Mouse (Mus musculus) hindbrain, embryonic 10.5 days (tissue): ENCODE data around the gene Arrdc2. TPM values are rescaled to one million over a fixed set of nuclear protein-coding genes. Genes with fewer than 3 reads are reported as not detected.

Source experiments
- DNase-seq: peaks from one replicate; pipeline ENCODE4 v3.0.0-alpha.2; 2017; ENCODE audit warnings: low spot score
- H3K27ac ChIP-seq: fragments of 300-500 bp; sonication (generic); 2 replicates; pipeline ENCODE4 v1.5.1; 2016; ENCODE audit warnings: mild to moderate bottlenecking, moderate library complexity
- H3K27me3 ChIP-seq: fragments of 300-500 bp; sonication (generic); 2 replicates; pipeline ENCODE4 v1.6.1; 2016; ENCODE audit warnings: mild to moderate bottlenecking; ENCODE audit not compliant: poor library complexity, insufficient read depth, severe bottlenecking
- H3K36me3 ChIP-seq: fragments of 300-500 bp; sonication (generic); 2 replicates; pipeline ENCODE4 v1.6.1; 2016; ENCODE audit warnings: mild to moderate bottlenecking, moderate library complexity
- H3K4me1 ChIP-seq: fragments of 300-500 bp; sonication (generic); replicated peaks from 2 replicates; pipeline ENCODE4 v1.6.1; 2016; ENCODE audit warnings: mild to moderate bottlenecking
- H3K4me3 ChIP-seq: fragments of 300-500 bp; sonication (generic); 2 replicates; pipeline ENCODE4 v1.5.1; 2016; ENCODE audit warnings: mild to moderate bottlenecking, moderate library complexity
- H3K9me3 ChIP-seq: fragments of 300-500 bp; sonication (generic); 2 replicates; pipeline ENCODE4 v1.6.1; 2016; ENCODE audit warnings: mild to moderate bottlenecking, moderate library complexity
- WGBS: fragments of 180-500 bp; shearing (Covaris S2); methylation state at CpG from one replicate; pipeline ENCODE4 v1.1.7; 2016; 5-methylcytosine and 5-hydroxymethylcytosine counted together
- polyA plus RNA-seq: library from polyadenylated mRNA; unstranded; fragments of >200 nt; fragmentation: Nextera tagmentation; extraction: Ambion mirVana; gene quantifications from 2 replicates; pipeline ENCODE4 v1.2.1, GENCODE M21; 2016

The Arrdc2 gene
- polyA plus RNA-seq, 1 experiment from 2014 or later = 8.7 TPM

- DNase-seq = no peak
- Histone ChIP-seq H3K27ac (no peak overlapping the region), H3K4me1 (peaks cover 40% of the 10 kb centered on the region), H3K9me3 (no peaks in the 10 kb centered on the region), H3K4me3 (no peak overlapping the region), H3K27me3 (peaks cover 46% of the 10 kb centered on the region), H3K36me3 (peaks cover 84% of the 10 kb centered on the region)
- WGBS = 87% methylated on average over 25 of the region's 25 CpGs
These were observed 53.0 kb downstream of the Arrdc2 start for GRCm38 (mm10) chr8:70786291-70787050.

Other genes with a start within 250 kb of the Arrdc2 start
- gene Isyna1, start 245.3 kb downstream of the Arrdc2 start, polyA plus RNA-seq = 158 and 159 TPM in 2 replicates
- 84.4 and 117 TPM in 2 replicates for gene Ssbp4, start 230.8 kb downstream of the Arrdc2 start, polyA plus RNA-seq
- 1.1 and 1.6 TPM in 2 replicates for gene Lrrc25, start 223.6 kb downstream of the Arrdc2 start, polyA plus RNA-seq
- gene Gdf15, start 207.3 kb downstream of the Arrdc2 start, polyA plus RNA-seq = not detected in 2 replicates
- gene Pgpep1, start 179.3 kb downstream of the Arrdc2 start, polyA plus RNA-seq = 87.4 and 141 TPM in 2 replicates
- 344 and 354 TPM in 2 replicates for gene Lsm4, start 166.5 kb downstream of the Arrdc2 start, polyA plus RNA-seq
- 64.6 and 128 TPM in 2 replicates for gene Jund, start 140.8 kb downstream of the Arrdc2 start, polyA plus RNA-seq
- 0.07 TPM in 1 of 2 replicates, not detected in the other for gene Iqcn, start 136.3 kb downstream of the Arrdc2 start, polyA plus RNA-seq
- not detected in 2 replicates for gene Gm3336, start 121.2 kb downstream of the Arrdc2 start, polyA plus RNA-seq
- gene Pde4c, start 116.0 kb downstream of the Arrdc2 start, polyA plus RNA-seq = 0.63 and 0.69 TPM in 2 replicates
- gene Rab3a, start 85.0 kb downstream of the Arrdc2 start, polyA plus RNA-seq = 24.8 and 70.3 TPM in 2 replicates
- 35.0 and 40.6 TPM in 2 replicates for gene Mpv17l2, start 78.8 kb downstream of the Arrdc2 start, polyA plus RNA-seq
- 73.4 and 82.1 TPM in 2 replicates for gene Pik3r2, start 63.0 kb downstream of the Arrdc2 start, polyA plus RNA-seq
- gene Mast3, start 34.7 kb downstream of the Arrdc2 start, polyA plus RNA-seq = 11.4 and 18.2 TPM in 2 replicates
- 0.05 TPM in 1 of 2 replicates, not detected in the other for gene Il12rb1, start 31.3 kb downstream of the Arrdc2 start, polyA plus RNA-seq
- 6.2 and 19.3 TPM in 2 replicates for gene Kcnn1, start 23.5 kb upstream of the Arrdc2 start, polyA plus RNA-seq
- 172 and 182 TPM in 2 replicates for gene Ccdc124, start 34.2 kb upstream of the Arrdc2 start, polyA plus RNA-seq
- 0.39 and 0.59 TPM in 2 replicates for gene Slc5a5, start 53.0 kb upstream of the Arrdc2 start, polyA plus RNA-seq
- 3,443 and 3,791 TPM in 2 replicates for gene Rpl18a, start 57.7 kb upstream of the Arrdc2 start, polyA plus RNA-seq
- 66.6 and 74.5 TPM in 2 replicates for gene Map1s, start 66.2 kb upstream of the Arrdc2 start, polyA plus RNA-seq